Mouse (Mus musculus) midbrain, embryonic 13.5 days (tissue): ENCODE measurements around the gene Usp18. TPM values are rescaled to one million over a fixed set of nuclear protein-coding genes. Genes with fewer than 3 reads are reported as not detected.

Source experiments
- ATAC-seq: fragments of 200-750 bp; cut with Nextera tagmentation; 2 replicates; pipeline ENCODE4 v1.8.0; 2017; ENCODE audit warnings: mild to moderate bottlenecking, moderate TSS enrichment, moderate library complexity
- H3K27ac ChIP-seq: fragments of 300-500 bp; sonication (generic); 2 replicates; pipeline ENCODE4 v1.5.1; 2015; ENCODE audit warnings: inconsistent platforms, mild to moderate bottlenecking, moderate library complexity
- H3K27me3 ChIP-seq: fragments of 300-500 bp; sonication (generic); 2 replicates; pipeline ENCODE4 v1.6.1; 2015; ENCODE audit warnings: mild to moderate bottlenecking, inconsistent platforms
- H3K36me3 ChIP-seq: fragments of 300-500 bp; sonication (generic); 2 replicates; pipeline ENCODE4 v1.6.1; 2015; ENCODE audit warnings: mild to moderate bottlenecking, inconsistent platforms
- H3K4me1 ChIP-seq: fragments of 300-500 bp; sonication (generic); replicated peaks from 2 replicates; pipeline ENCODE4 v1.6.1; 2015; ENCODE audit warnings: inconsistent platforms
- H3K4me2 ChIP-seq: fragments of 300-500 bp; sonication (generic); replicated peaks from 2 replicates; pipeline ENCODE4 v1.6.1; 2015; ENCODE audit warnings: moderate library complexity, mild to moderate bottlenecking, inconsistent platforms
- H3K4me3 ChIP-seq: fragments of 300-500 bp; sonication (generic); replicated peaks from 2 replicates; pipeline ENCODE4 v1.5.1; 2015; ENCODE audit warnings: mild to moderate bottlenecking, inconsistent platforms
- H3K9ac ChIP-seq: fragments of 300-500 bp; sonication (generic); replicated peaks from 2 replicates; pipeline ENCODE4 v1.6.1; 2015; ENCODE audit warnings: mild to moderate bottlenecking, inconsistent platforms
- H3K9me3 ChIP-seq: fragments of 300-500 bp; sonication (generic); 2 replicates; pipeline ENCODE4 v1.6.1; 2016; ENCODE audit warnings: mild to moderate bottlenecking, inconsistent platforms
- WGBS: fragments of 180-500 bp; shearing (Covaris S2); methylation state at CpG from one replicate; pipeline ENCODE4 v1.1.7; 2015; 5-methylcytosine and 5-hydroxymethylcytosine counted together
- polyA plus RNA-seq: library from polyadenylated mRNA; unstranded; fragments of >200 nt; fragmentation: Nextera tagmentation; extraction: Ambion mirVana; gene quantifications from 2 replicates; pipeline ENCODE4 v1.2.1, GENCODE M21; 2015

The Usp18 gene
- polyA plus RNA-seq, 1 experiment from 2014 or later = 0.89 TPM

DNA sequence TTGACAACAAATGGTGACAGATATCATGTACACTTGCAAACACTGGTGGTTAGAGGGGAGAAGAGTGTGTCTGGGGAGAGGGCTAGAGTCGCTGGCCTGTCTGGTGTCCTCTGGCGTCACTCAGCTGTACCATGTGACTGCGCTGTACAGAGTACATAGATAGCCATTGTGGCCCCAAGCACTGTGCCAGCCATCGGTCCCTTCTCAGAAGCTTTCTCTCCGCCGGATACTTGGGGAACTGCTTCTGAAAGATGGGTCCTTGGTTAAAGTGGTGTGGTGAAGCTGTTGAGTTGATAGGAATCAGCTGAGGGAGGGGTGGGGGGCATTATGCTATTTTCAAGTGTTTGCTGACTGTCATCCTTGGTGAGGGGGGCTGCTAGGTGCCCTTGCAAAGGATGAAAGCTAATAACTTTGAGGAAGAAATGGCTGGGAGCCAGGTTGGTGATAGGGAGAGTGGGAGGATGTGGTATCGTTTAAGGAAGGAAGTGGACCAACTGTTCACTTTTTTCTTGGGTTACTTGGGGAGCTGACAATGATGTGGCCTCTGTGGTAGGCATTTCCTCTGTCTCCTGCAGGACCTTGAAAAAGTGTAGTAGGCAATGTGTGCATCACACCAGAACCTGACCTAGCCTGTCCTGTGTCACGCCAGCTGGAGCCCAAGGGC, 30.9 kb upstream of the Usp18 start:
- Histone ChIP-seq H3K36me3 (no peaks in the 10 kb centered on the region), H3K4me3 (no peak overlapping the region), H3K4me1 (peaks cover 19% of the 10 kb centered on the region), H3K9me3 (no peaks in the 10 kb centered on the region), H3K27me3 (peaks cover 25% of the 10 kb centered on the region), H3K4me2 (no peak overlapping the region), H3K27ac (no peak overlapping the region), H3K9ac (no peak overlapping the region)
- WGBS = 89% methylated on average over 8 of the region's 8 CpGs
- ATAC-seq = no peak

DNA sequence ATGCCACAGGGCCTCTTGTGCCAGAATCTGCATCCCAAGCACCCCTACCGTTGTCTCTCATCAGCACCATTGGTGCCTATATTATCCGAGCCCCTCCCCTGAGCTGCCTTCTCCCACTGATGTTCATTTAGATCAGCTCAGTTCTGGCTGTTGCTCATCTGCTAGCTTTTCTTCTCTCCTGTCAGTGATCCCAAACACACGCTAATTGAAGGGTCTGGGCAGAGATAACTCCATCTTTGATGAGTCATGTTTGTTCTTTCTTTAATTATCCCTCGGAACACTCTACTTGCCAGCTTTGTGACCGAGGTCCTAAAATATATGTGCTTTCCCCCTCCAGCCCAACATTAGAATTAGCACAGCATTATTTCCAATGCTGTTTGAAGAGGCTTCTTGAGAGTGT, 30.4 kb upstream of the Usp18 start:
- H3K9me3 ChIP-seq = no peaks in the 10 kb centered on the region
- no peak overlapping the region for H3K9ac ChIP-seq
- no peak overlapping the region for H3K27ac ChIP-seq
- no peaks in the 10 kb centered on the region for H3K36me3 ChIP-seq
- ATAC-seq = no peak
- no peak overlapping the region for H3K4me2 ChIP-seq
- no peak overlapping the region for H3K4me3 ChIP-seq
- 76% methylated on average over 5 of the region's 5 CpGs for WGBS
- peaks cover 20% of the 10 kb centered on the region for H3K27me3 ChIP-seq
- peaks cover 16% of the 10 kb centered on the region for H3K4me1 ChIP-seq

DNA sequence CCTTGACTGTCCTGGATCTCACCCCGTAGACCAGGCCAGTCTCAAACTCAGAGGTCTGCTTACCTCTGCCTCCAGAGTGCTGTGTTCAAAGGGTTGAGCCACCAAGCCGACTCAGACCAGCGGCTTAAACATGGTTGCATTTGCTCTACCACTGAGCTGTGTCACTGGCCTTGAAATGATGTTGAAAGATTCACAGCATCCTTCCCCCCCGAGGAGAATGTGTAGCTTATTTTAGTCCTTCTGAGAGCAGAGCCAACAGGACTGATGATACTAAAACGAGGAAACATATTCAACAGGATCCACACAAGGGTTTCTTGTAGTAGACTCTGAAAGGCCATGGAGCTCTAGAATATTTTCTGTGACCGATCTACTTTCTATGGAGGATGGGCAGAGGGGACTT, 29.8 kb upstream of the Usp18 start:
- Histone ChIP-seq H3K27ac (no peak overlapping the region), H3K4me2 (no peak overlapping the region), H3K9ac (no peak overlapping the region), H3K9me3 (no peaks in the 10 kb centered on the region), H3K27me3 (peaks cover 18% of the 10 kb centered on the region), H3K36me3 (no peaks in the 10 kb centered on the region), H3K4me3 (no peak overlapping the region), H3K4me1 (peaks cover 11% of the 10 kb centered on the region)
- no peak for ATAC-seq
- 91% methylated on average over 6 of the region's 6 CpGs for WGBS

DNA sequence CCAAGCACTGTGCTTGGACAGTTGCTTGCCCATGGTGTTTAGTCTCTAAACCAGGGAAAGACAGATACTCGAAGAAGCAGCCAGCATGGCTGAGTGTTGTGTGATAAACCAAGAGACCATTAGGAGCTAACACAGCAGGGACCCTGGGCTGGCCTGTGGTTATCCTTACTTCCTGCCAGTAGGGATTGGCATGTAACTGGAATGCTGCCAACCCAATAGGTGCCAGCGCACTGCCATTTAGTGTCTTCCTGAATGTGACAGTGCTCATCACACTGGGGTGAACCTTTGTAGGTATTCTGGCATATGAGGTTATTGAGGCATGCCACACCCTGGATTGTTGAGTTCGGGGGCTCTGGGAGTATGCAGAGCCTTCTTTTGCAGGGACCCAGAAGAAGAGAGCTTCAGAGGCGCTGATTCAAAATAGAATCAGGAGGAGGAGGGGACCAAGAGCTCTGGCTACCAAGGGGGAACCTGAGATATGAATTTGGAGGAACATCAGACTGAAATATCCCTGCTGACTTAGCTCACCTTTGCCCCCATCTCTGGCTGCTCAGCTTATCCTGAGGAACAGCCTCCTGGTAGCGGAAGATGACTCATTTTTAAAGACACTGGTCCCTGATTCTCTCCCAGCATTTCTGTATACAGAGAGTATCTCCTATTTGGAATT, 29.0 kb upstream of the Usp18 start:
- no peak overlapping the region for H3K4me3 ChIP-seq
- H3K27ac ChIP-seq = no peak overlapping the region
- H3K27me3 ChIP-seq = peaks cover 10% of the 10 kb centered on the region
- no peak overlapping the region for H3K4me2 ChIP-seq
- no peaks in the 10 kb centered on the region for H3K36me3 ChIP-seq
- ATAC-seq = no peak
- 84% methylated on average over 5 of the region's 5 CpGs for WGBS
- H3K9ac ChIP-seq = no peak overlapping the region
- peaks cover 2% of the 10 kb centered on the region for H3K4me1 ChIP-seq
- H3K9me3 ChIP-seq = no peaks in the 10 kb centered on the region

DNA sequence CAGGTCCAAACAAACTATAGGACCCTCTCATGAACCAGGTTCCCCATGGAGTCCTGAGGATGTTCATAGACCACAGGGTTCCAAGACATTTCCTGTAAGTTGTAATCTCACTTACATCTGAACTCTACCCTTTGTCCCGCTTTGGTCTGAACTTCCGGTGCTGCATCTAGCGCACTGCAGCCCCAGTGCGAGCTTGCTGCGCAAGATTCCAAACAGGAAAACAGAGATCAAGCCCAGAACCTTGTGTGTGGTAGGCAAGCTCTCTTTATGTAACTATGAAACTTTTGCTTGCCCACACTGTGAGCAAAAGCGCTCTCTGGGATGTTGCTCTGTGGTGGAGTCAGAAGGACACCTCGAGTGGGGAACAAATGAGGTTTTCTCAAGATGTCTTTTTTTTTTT, 27.7 kb upstream of the Usp18 start:
- H3K9me3 ChIP-seq = no peaks in the 10 kb centered on the region
- H3K27me3 ChIP-seq = no peaks in the 10 kb centered on the region; the same call in 1 of the 2 replicates
- no peak overlapping the region for H3K9ac ChIP-seq
- no peak overlapping the region for H3K27ac ChIP-seq
- ATAC-seq = no peak
- H3K4me2 ChIP-seq = no peak overlapping the region
- H3K36me3 ChIP-seq = no peaks in the 10 kb centered on the region
- no peak overlapping the region for H3K4me3 ChIP-seq
- H3K4me1 ChIP-seq = no peaks in the 10 kb centered on the region
- 94% methylated on average over 7 of the region's 7 CpGs for WGBS

DNA sequence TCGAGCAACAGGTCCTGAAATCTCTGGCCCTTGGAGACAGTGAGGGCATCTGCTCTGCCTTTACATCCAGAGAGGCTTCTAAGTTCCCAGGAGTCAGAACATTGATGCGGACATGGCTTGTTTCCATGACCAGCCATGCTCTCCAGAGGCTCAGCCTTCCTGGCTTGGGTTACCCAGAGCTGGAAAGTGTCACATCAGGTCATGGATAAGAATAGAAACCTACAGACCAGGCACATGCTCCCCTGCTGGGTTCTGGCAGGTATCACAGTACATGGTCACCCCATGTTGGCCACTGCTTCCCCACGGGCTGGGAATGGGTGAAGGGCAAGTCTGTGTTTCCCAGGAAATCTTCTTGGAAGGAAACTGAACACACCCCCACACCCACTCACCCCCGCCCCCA, 26.3 kb upstream of the Usp18 start:
- Histone ChIP-seq H3K9me3 (no peaks in the 10 kb centered on the region), H3K36me3 (no peaks in the 10 kb centered on the region), H3K9ac (no peak overlapping the region), H3K4me2 (no peak overlapping the region), H3K27me3 (no peaks in the 10 kb centered on the region), H3K27ac (no peak overlapping the region), H3K4me1 (no peaks in the 10 kb centered on the region), H3K4me3 (no peak overlapping the region)
- ATAC-seq = no peak
- 90% methylated on average over 4 of the region's 4 CpGs for WGBS

DNA sequence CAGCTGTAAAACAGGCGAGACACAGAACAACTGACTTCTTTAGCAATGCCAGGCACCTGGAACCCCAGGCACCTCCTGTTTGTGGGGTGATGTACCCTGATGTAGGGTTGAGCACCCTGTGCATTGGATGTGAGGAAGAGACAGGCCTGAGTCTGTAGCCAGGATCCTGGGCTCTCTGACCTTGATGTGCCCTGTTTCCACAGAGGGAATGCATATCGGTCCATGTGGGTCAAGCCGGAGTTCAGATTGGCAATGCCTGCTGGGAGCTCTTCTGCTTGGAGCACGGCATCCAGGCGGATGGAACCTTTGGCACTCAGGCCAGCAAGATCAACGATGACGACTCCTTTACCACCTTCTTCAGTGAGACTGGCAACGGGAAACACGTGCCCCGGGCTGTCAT, 25.5 kb upstream of the Usp18 start:
- Histone ChIP-seq H3K27ac (no peak overlapping the region), H3K9me3 (no peaks in the 10 kb centered on the region), H3K36me3 (no peaks in the 10 kb centered on the region), H3K4me1 (no peaks in the 10 kb centered on the region), H3K27me3 (no peaks in the 10 kb centered on the region), H3K4me3 (no peak overlapping the region), H3K9ac (no peak overlapping the region), H3K4me2 (no peak overlapping the region)
- no peak for ATAC-seq
- WGBS = 92% methylated on average over 10 of the region's 10 CpGs

DNA sequence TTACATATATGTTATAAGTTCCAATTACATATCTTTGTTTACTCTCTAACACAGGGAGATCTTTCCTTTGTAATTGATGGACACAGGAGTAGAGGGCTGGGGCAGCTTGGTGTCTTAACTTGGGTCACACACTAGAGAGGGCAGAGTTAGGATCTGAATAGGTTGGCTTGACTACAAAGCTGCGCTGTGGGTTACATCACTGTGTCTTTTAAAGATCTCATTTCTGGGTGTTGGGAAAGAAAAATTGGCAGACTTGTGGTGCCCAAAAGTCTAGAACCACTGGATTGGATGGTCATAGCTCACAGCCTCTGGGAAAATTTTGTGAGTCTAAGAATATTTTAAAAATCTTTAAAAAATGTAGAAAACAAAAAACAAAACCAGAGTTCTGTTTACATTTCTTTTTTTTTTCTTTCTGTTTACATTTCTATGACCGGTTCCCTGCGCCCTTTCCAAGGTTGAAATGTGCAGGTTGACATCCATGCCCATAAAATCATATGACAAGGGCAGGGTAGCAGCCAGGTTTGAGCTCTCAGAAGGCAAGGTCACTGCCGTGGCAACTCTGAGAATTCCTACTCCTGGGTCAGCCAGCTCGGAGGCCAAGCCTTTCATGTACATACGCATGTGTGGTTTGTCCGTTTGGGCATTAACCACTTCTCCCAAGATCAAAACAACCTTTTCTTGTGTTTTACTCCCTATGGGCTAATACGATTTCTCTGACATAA, 23.7 kb upstream of the Usp18 start:
- WGBS = 86% methylated on average over 8 of the region's 8 CpGs
- no peak overlapping the region for H3K27ac ChIP-seq
- no peak overlapping the region for H3K4me2 ChIP-seq
- H3K9ac ChIP-seq = no peak overlapping the region
- no peak overlapping the region for H3K4me3 ChIP-seq
- no peaks in the 10 kb centered on the region for H3K9me3 ChIP-seq
- no peaks in the 10 kb centered on the region for H3K36me3 ChIP-seq
- H3K4me1 ChIP-seq = no peaks in the 10 kb centered on the region
- H3K27me3 ChIP-seq = no peaks in the 10 kb centered on the region
- ATAC-seq = no peak

DNA sequence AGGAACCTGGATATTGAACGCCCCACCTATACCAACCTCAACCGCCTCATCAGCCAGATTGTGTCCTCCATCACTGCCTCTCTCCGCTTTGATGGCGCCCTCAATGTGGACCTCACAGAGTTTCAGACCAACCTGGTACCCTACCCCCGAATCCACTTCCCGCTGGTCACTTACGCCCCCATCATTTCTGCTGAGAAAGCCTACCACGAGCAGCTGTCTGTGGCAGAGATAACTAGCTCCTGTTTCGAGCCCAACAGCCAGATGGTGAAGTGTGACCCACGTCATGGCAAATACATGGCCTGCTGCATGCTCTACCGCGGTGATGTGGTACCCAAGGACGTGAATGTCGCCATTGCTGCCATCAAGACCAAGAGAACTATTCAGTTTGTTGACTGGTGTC, 22.7 kb upstream of the Usp18 start:
- no peaks in the 10 kb centered on the region for H3K36me3 ChIP-seq
- no peak for ATAC-seq
- no peak overlapping the region for H3K27ac ChIP-seq
- no peak overlapping the region for H3K4me2 ChIP-seq
- H3K9me3 ChIP-seq = no peaks in the 10 kb centered on the region
- H3K4me1 ChIP-seq = no peaks in the 10 kb centered on the region
- WGBS = 95% methylated on average over 14 of the region's 14 CpGs
- H3K9ac ChIP-seq = no peak overlapping the region
- H3K27me3 ChIP-seq = no peaks in the 10 kb centered on the region
- H3K4me3 ChIP-seq = no peak overlapping the region

DNA sequence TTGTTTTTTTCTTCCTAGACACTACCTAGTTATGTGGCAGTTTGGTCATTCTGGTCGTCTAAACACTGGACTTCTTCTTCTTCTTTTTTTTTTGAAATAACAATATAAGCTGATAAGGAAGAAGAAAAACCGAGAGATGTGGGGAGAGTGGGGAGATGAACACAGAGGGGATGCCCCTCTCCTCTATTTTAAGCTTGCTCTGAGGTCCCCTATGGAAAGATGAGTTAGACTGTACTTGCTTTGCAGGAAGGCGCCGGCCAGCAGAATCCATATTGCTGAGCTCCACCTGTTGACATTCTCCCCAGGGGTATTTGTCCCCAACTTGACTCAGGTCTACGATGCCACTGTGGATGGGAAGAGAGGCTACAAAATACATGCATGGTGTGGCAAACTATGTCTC, 21.6 kb upstream of the Usp18 start:
- 82% methylated on average over 5 of the region's 5 CpGs for WGBS
- no peak overlapping the region for H3K27ac ChIP-seq
- no peak for ATAC-seq
- no peak overlapping the region for H3K9ac ChIP-seq
- H3K27me3 ChIP-seq = no peaks in the 10 kb centered on the region
- no peaks in the 10 kb centered on the region for H3K9me3 ChIP-seq
- no peaks in the 10 kb centered on the region for H3K36me3 ChIP-seq
- no peak overlapping the region for H3K4me3 ChIP-seq
- H3K4me2 ChIP-seq = no peak overlapping the region
- H3K4me1 ChIP-seq = no peaks in the 10 kb centered on the region

DNA sequence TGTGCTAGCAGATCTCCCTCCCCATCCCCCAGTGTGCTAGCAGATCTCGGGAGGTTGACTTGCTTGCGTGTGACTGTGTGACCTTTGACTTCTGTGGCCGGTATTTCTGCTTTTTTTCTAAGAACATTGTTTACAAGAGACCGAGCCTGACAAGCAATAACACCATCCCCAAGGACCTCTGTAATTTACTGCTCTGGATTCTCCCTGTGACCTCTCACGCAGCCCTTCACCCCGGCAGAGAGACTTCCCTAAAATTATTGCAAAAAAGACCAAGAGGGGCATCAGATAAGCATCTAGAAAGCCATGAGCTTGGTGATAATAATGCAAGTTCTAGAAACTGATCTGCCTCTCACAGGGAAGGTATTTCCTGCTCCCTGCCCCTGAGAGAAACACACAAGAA, 20.7 kb upstream of the Usp18 start:
- WGBS = 38% methylated on average over 6 of the region's 6 CpGs

DNA sequence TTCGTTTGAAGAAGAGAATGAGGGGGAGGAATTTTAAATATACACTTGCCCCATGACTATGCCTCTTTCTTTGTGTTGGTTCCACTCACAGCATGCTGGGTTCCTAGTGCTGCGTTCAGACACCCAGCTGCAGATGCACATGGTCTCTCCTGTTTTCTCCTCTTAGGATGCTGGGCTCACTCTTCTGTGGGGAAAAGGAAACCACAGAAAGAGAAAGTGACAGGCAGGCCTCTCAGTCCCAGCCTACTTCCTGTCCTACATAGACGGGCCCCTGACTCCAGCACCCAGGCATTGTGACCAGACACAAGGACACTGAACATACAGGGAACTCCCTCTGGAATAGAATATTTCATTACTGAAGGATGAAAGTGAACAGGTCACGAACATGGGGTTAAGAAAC, 19.7 kb upstream of the Usp18 start:
- Histone ChIP-seq H3K36me3 (no peaks in the 10 kb centered on the region), H3K27me3 (no peaks in the 10 kb centered on the region), H3K9me3 (no peaks in the 10 kb centered on the region), H3K4me3 (no peak overlapping the region), H3K4me2 (no peak overlapping the region), H3K9ac (no peak overlapping the region), H3K4me1 (no peaks in the 10 kb centered on the region), H3K27ac (no peak overlapping the region)
- ATAC-seq = no peak
- 79% methylated on average over 4 of the region's 4 CpGs for WGBS

More for the DNA sequence above, 20.7 kb upstream of the Usp18 start:
- H3K27ac ChIP-seq = no peak overlapping the region
- no peaks in the 10 kb centered on the region for H3K27me3 ChIP-seq
- ATAC-seq = no peak
- H3K4me1 ChIP-seq = no peaks in the 10 kb centered on the region
- no peak overlapping the region for H3K4me3 ChIP-seq
- no peak overlapping the region for H3K9ac ChIP-seq
- H3K36me3 ChIP-seq = no peaks in the 10 kb centered on the region
- H3K4me2 ChIP-seq = no peak overlapping the region
- H3K9me3 ChIP-seq = no peaks in the 10 kb centered on the region
